Mouse (Mus musculus) MN1 (cell line): ENCODE measurements around the gene Jsrp1.
A peak's percentile ranks its signal among the peaks of the same experiment; 100 is the strongest.

Experiments used
- DNase-seq: peaks from one replicate; pipeline ENCODE4 v3.0.0-alpha.2; 2016; ENCODE audit warnings: low spot score

Gene Jsrp1

DNA sequence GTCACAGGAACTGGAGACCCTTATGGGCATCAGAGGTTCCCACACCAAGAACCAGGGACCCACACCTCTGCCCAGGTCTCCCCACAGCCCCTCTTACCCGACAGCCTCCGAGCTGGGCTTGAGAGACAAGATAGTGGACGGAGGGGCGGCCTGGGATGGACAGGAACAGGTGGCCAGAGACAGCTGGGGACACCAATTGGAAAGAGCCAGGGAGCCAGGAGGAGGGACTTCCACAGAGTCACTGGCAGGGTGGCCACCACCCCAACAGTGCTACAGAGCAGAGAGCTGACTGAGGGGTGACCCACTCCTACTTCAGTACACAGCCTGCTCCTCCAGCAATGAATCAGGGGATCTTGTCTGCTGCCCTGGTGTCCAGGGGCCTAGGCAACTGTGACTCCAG is at the start of gene Jsrp1:
Gene Jsrp1, minus strand, starts transcription at position 133 of the 400 bp plus-strand sequence.
- DNase-seq = no peak

DNA sequence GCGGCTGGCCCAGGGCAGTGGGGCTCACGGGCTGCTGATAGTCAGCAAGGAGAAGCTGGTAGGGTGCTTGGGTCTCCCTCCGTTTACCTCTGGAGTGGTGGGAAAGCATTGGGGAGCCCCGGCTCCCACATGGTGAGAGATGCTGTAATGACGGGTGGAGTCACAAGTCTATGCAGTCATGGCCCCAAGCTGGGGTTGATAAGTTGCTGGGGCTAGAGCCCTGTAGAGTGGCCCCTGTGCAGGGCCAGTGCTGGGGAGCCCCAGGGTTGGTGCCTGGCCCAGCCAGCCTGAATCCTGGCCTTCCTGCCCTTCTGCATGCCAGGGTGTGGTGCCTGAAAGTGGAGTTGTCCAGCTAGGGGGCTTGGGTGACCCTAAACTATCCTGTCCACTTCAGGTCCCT is 49.0 kb upstream of the Jsrp1 start:
- no peak for DNase-seq

DNA sequence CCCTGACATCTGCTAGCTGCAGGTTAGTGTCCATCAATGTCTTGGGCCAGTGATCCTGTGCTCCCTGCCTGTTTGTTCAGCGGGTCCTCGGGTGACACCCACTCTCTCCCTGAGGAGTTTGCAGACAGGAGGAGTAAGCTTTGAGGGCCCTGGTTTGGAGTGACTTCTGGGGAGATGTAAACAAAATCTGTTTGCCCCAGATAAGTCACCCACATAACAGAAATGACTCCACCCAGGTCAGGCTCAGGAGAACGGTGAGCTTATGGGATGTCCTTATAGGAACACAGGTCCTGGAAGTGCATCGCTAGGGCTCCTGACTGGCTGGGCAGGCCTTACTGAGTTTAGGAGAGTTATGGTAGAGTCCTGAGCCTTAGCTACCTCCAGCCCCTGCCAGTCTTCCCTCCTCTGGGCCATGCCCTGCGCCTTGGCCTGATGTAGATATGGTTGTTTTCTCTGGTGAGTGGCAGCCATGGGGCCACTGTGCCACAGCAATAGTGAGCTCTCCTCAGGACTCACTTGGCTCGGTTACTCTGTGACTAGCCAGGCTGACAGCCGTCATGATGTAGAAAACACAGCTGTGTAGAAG is 45.1 kb upstream of the Jsrp1 start:
- no peak for DNase-seq

DNA sequence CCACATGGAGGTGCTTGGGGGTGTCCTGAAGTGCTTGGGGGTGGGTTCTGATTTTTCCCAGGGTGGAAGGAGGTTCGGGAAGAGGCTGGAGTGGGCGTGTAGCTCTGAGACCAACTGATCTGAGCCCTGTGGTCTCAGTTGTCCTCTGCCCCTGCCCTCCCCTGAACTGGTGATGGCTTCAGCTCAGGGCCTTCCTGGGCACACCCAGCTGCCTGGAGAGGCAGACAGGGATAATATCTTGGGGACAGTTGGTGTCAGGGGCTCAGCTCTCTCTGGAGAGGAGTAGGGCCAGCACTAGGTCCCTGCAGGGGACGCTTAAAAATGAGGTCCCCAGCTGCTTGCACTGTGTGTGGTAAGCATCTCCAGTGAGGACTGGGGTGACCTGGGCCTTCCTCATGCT is 44.5 kb upstream of the Jsrp1 start:
- no peak for DNase-seq

DNA sequence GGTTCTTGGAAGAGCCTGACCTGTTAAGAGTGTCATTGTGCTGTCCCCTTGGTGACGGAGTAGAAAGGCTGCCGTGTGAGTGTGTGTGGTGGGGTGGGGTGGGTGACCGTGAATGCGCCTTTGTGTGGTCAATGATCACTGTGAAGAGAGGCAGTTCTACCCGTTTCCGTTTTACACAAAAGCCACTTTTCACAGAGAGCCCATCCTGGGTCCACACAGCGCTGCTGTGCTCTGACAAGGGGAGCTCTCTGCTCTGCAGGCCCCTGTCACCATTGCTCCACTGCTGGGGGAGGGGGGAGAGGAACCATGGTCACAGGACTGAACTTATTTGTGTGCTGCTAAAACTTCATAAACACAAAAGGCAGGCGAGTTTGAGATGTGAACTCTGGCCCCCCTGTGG is 44.1 kb upstream of the Jsrp1 start:
- no peak for DNase-seq

DNA sequence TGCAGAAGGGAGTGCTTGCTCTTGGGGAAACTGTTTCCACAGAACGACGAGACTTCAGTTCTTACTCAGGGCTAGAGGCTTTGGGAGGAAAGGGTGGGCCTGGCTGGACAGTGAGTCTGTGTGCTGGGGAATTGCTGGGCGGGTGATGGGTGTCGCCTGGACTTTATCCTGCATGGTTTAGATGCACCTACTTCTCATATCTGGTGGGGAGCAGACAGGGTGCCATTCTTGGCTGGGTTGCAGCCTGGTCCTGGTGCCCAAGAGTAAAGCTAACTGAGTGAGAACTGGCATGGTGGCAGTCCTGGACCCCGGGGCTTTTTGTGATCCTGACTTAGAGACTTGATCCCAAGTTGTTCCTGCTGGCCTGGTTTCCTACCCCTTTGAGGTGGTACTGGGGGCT is 43.6 kb upstream of the Jsrp1 start:
- no peak for DNase-seq

DNA sequence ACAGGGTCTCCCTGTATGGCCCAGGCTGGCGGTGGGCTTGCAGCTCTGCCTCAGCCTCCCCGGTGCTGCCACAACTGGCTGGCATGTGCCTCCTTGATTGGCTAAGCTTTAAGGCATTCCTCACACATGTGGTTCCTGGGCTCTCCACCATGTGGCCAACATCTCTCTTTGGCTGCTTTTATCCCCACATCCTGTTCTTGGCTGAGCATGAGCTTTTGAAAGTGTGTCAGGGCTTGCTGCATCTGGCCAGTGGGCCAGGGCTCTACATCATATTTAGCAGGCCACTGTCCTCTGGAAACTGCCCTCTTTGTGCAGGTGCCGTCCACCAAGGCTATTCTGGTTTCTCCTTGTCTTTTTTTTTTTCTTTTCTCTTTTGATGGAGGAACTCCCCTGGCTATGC is 43.0 kb upstream of the Jsrp1 start:
- DNase-seq = peak; percentile 73

DNA sequence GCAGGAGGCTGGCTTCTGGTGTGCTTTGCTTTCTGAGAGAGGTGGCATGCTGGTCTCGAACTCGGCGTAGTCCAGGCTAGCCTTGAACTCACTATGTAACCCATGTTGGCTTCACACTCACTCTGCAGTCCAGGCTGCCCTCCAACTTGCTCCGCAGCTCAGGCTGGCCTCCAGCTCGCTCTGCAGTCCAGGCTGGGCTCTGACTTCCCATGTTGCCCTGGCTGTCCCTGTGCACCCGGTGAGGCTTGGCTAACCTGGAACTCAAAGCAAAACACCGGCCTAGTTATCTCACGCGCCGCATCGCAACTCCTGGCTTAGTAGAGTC is 42.4 kb upstream of the Jsrp1 start:
- DNase-seq = no peak

DNA sequence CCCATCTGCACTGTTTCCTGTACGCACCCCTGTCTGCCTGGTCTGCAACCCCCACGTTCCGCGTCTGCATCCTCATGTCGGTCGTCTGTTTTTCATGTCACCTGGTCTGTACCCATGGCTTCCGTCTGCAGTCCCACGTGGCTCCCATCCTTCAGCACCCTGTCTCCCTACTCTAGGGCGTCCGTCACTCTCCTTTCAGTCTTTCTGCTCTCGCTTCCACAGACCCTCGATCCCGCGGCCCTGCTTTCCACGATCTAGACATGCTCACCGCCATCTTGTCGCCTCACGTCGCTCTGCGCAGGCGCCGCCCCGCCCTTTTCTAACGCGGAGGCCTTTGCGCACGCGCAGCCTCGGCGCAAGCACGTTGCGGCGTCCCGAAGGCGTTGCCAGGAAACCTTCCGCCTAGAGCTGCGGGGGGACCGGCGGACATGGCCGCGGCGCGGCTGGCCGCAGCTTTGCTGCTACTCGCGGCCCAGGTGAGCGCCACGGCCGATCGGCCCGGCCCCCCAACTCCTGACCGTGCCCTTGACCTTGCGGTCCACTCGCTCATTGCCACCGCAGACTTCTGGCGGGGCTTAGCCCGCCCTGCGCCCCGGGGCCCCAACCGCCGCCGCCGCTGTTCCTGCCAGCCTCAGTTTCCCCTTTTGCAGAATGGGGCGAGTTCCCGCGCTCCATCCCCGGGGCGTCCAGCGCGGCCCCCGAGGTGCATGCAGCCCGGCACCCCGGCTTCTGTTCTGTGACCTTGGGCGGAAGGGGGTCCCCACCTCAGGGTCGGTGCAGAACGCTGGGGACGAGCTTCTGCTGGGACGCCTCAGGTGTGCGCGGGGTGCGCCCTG is 41.8 kb upstream of the Jsrp1 start, which contains the start of the genes Lsm7 and Sppl2b:
Gene Lsm7, minus strand, starts transcription at position 297 of the 836 bp plus-strand sequence.
Gene Sppl2b, plus strand, starts transcription at position 363 of the 836 bp plus-strand sequence.
- peak; percentile 97 for DNase-seq

DNA sequence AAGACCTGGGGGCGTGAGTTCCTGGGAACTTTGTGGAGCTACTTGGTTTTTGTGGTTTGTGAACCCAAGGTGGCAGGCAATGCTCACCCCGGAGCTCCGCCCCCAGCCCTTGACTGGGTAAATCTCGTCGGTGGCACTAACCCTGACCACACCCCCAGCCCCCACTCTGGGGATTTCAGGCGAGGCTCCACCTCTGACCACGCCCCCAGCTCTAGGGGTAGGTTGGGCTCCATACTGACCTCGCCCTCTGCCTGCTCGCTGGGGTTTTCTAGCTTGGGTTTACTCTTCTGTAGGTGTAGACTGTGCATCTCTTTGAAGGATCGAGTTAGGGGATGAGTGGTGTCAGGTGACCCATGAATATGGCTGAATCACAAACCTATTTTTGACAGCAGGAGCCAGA is 35.3 kb upstream of the Jsrp1 start:
- DNase-seq = no peak

DNA sequence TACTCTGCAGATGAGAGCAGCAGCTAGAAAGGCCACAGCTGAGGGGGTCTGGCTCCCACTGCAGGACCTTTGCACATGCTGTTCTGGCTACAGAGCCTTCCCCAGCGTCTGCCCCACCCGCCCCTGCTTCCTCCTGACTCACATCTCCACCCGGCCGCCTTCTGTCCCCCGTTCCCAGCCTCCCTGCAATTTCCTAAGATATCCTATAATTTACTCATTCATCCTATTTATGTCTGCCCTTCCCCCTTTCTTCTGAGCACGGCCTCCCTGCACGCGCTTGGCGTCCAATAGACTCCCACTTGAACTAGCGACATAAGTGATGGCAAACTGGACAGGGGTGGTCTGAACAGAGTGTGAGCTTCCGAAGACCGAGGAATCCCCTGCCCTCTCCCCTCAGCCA is 32.4 kb upstream of the Jsrp1 start:
- no peak for DNase-seq

DNA sequence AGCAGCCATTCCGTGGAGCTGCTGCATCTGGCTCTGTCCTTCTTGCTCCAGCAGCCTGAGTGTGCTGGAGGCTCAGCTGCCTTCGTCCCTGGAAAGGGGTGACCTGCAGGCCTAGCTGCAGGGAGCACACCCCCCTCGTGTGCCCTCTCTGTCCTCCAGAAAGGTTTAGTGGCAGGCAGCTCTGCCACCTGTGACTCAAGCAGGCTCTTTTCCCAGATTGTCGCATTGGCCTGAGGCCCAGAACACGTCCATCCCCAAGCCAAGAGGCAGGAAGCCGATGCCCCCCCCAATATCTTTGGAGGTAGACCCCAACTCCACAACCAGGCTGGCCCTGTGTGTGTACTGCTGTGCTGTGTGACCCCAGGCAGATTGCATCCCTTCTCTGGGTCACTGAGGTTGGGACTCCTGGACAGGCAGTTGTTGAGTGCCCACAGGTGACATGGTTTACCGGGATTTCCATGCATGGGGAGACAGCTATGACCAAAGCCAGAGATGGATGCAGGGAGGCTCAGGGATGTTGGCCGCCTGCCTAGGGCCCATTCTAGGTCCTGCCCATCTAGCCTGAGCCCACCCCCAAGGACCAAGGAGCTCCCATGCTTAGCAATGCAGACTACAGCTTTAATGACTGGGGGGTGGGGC is 31.9 kb upstream of the Jsrp1 start:
- no peak for DNase-seq

DNA sequence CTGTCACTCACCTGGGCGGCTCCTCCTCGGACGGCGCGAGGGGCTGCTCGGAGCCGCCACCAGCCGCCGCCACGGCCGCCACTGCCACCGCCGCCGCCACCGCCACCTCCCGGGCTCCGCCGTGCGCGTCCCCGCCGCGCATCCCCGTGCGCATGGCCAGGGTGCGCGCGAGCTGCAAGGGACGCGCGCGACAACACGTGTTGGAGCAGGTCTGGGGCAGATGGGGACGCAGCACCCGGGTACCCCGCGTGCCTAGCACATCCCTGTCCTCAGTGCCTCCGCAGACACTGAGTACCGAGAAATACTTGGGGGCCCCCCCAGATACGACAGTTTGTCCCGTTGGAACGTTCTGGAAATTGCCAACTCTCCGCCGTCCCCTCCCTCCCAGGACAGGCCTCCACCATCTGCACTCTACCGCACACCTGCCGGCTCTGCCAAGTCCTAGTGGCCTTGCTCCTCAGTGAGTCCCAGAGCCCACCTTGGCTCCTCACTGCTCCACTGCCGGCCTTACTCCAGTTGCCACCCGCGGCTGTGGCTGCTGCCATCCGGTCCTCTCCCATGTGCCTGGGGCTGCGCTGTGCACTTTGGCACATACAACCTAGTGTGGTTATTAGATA is 30.7 kb upstream of the Jsrp1 start, which contains the start of gene Lingo3:
Gene Lingo3, minus strand, starts transcription at position 109 of the 617 bp plus-strand sequence.
- no peak for DNase-seq

DNA sequence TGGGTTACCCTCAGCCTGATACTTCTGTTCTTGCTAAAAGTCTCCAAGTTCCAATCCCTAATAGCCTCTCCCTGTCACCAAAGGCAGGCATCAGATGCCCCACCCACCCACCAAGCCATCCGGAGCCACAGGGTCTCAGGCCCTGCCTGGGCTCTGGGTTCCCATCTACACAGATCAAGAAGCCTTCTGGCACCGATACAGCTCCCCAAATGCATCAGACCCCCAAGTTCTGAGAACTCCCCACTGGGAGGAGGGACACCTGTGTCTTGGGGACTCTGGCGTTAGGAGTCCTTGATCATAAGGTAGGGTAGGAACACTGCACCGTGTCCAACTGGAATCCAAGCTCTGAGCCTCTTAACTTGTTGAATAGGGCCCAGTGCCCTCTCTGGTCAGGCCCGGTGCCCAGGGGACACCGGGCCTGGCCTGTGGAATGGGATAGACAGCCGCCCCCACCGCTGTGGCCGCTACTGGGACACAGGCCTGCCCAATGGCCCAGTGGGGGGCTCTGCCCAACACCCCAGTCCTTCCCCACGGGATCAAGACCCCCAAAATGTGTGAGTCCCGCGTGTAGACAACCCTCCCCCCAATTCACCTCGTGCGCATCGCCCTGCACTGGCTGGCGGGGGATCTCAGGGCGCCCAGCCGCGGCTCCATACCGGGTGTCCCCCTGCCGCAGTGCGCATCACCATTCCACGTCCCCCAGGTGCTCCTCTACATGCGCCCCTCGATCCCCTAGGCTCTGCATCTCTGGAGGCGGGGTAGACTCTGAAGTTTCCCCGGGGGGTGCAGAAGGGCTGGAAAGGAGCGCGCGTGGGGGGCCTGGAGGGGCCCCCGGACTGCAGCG is 30.0 kb upstream of the Jsrp1 start:
- DNase-seq = no peak

DNA sequence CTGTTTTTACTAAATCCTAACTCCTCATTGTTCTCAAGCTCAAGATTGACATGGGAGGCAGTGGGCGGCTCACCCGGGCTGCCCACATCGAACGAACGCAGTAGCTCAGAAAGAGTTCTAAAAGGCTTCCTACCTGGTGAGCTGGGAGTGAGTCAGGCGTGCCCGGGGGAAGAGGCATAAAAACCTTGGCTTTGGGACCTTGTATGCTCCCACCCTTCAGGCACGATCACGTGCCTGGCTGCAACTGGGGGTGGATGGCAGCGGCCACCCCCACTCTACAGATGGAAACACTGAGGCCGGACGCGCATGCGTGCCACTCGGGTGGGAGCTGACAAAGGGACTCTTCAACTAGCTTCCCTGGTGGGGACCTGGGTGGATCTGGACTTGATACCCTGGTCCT is 29.0 kb upstream of the Jsrp1 start:
- no peak for DNase-seq

DNA sequence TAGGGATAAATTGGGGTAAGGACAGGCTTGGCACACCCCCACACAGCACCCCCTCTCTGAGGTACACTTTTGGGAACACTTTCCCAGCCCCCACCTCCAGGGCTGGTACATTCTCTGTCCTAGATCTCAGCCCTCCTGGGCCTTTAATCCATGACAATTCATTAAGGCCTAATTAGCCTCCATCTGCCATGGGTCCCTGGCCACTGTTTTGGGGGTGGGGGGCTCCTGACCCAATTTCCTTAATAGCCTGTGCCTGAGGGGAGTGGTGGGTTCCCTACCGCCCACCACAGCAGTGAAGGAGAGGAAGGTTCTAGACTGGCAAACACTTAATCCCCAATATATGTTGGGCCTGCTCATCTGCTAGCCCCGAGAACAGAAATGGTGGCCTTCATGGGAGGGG is 28.4 kb upstream of the Jsrp1 start:
- no peak for DNase-seq

DNA sequence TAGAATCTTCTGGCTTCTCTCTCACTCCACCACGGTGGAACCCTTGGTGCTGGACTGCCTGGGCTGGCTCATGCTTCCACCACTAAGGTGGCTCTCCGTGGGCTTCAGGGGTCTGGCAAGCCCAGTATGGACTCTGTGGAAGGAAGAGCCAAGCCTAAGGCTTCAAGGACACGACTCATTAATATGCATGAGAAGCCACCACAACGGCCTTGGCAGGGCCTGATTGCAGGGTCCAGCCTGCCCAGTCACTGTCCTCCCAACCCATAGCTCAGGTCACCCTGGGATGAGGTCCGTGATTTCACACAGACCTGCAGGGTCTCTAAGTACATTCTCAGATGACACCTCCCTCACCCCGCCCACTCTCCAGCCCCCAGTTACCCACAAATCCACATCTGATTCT is 26.6 kb upstream of the Jsrp1 start:
- DNase-seq = no peak

DNA sequence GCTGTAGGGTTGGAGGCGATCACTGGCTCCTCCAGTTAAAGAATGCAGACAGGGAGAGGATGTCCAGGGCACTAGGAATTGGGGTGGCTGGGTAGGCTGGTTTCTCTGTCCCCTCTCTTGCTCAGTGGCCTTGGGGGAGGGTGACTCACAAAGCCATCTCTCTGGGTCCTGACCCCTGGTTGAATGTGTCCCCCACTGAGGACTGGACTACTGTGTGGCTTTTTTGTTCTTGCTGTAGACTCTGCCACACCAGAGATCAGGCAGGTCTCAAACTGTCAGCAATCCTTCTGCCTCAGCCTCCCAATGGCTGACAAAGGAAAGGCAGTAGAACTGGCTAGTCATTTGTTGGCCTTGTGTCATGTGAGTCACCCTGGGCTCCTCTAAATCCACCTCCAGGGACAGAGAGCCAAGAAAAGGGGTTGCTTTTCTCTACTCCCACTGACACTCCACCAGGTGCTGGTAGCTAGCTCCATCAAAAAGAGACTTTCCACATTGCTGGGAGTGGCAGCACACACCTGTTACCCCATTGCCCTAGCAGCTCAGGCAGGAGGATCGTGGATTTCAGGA is 25.1 kb upstream of the Jsrp1 start:
- DNase-seq = no peak

DNA sequence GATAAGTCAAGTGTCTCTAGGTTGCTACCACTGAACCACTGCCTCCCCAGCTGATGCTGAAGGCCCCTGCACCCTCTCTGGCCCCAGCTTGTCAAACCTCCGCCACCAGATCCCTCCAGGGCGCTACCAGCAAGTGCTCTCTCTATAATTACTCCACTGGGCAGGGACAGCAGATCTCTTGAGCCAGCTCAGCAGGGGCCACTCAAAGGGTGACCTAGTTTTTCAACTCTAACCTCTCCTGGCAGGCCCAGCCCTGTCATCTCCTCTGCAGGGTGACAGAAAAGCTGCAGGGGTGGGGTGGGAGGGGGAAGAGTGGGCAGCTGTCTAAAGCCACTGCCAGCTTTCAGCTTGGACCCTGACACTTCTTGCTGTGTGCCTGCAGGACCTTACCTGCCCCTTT is 24.5 kb upstream of the Jsrp1 start:
- no peak for DNase-seq

DNA sequence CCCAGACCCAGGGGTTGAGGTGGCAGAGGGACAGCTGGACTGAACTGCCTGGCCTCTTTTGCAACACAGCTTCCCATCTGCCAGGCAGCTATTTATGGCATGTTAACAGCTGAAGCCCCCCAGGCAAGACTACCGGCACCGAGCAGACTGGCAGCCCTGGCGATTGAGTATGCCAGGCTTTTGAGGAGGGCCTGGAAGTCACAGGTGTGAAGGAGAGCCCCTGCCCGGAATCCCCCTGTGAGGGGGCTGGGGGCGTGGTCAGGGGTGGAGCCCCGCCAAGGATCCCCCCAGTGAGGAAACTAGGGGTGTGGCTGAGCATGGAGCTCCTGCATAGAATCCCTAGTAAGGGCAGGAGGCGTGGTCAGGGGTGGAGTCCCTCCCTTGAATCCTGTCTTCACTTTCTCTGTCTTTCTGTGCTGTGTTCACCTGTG is 23.7 kb upstream of the Jsrp1 start:
- DNase-seq = no peak

DNA sequence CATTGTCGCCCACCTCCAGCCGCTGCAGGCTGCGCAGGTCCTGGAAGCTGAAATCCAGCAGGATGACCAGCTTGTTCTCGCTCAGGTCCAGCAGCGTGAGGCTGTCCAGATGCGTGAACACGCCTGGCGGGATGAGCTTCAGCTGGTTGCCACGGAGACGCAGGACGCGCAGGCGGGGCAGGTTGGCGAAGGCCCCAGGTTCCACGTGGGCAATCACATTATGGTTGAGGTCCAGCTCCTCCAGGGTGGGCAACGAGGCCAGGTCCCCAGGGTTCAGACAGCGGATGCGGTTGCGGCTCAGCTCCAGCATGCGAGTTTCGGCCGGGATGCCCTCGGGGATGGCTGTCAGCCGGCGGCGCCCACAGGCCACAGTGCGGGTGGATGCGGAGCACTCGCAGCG is 22.3 kb upstream of the Jsrp1 start:
- no peak for DNase-seq

DNA sequence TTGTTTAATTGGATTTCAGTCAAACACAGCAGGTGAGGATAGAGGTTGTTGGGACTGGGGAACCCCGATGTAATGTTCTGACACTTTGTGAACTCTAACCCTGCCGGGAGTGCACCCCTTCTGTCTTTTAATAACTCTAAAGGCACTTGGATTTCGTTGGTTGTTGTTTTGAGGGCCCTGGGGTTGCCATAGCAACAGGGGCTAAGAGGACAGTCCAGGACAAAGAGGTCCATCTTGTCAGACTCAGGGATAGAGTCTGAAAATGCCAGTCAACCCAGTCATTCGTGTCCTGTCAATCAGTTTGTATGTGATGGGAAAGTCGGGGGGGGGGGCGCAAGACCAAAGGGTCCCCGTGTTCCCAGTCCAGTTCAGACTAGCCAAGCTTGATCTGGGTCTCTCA is 19.5 kb upstream of the Jsrp1 start:
- no peak for DNase-seq
